Mouse (Mus musculus) heart, adult 11 months (tissue): ENCODE measurements around the gene 2610301B20Rik.

Source experiments
- DNase-seq: peaks from one replicate; pipeline ENCODE4 v3.0.0; 2022

2610301B20Rik gene

GRCm38 (mm10) chr4:10911909-10912478 is 37.7 kb downstream of the 2610301B20Rik start:
- peak; percentile 80 for DNase-seq

GRCm38 (mm10) chr4:10912611-10913301 is 38.5 kb downstream of the 2610301B20Rik start:
- DNase-seq, result peak; percentile 93

GRCm38 (mm10) chr4:10913409-10913808 is 39.1 kb downstream of the 2610301B20Rik start:
- peak; percentile 24 for DNase-seq

GRCm38 (mm10) chr4:10914766-10915165 is 40.5 kb downstream of the 2610301B20Rik start:
- DNase-seq, result peak; percentile 63

GRCm38 (mm10) chr4:10915271-10915670 is 41.0 kb downstream of the 2610301B20Rik start:
- DNase-seq, result no peak

- peak; percentile 73 for DNase-seq
These were observed 44.1 kb downstream of the 2610301B20Rik start for GRCm38 (mm10) chr4:10918402-10918801.

- peak; percentile 93 for DNase-seq
These were observed 44.8 kb downstream of the 2610301B20Rik start for GRCm38 (mm10) chr4:10919097-10919496.

GRCm38 (mm10) chr4:10919530-10919929 is 45.2 kb downstream of the 2610301B20Rik start:
- DNase-seq, result peak; percentile 55

- DNase-seq, result peak; percentile 75
These were observed 45.7 kb downstream of the 2610301B20Rik start for GRCm38 (mm10) chr4:10919987-10920386.

GRCm38 (mm10) chr4:10920622-10921021 is 46.3 kb downstream of the 2610301B20Rik start:
- peak; percentile 88 for DNase-seq

GRCm38 (mm10) chr4:10923180-10923579 is 48.9 kb downstream of the 2610301B20Rik start:
- peak; percentile 99 for DNase-seq

- DNase-seq, result no peak
These were observed 49.8 kb downstream of the 2610301B20Rik start for GRCm38 (mm10) chr4:10924140-10924539.

- no peak for DNase-seq
These were observed 50.2 kb downstream of the 2610301B20Rik start for GRCm38 (mm10) chr4:10924541-10924940.

GRCm38 (mm10) chr4:10926416-10926815 is 52.1 kb downstream of the 2610301B20Rik start:
- DNase-seq, result no peak

GRCm38 (mm10) chr4:10928158-10928557 is 53.9 kb downstream of the 2610301B20Rik start:
- peak; percentile 14 for DNase-seq

- no peak for DNase-seq
These were observed 55.4 kb downstream of the 2610301B20Rik start for GRCm38 (mm10) chr4:10929726-10930125.

- DNase-seq, result no peak
These were observed 56.7 kb downstream of the 2610301B20Rik start for GRCm38 (mm10) chr4:10931040-10931439.

GRCm38 (mm10) chr4:10932091-10932745 is 57.9 kb downstream of the 2610301B20Rik start:
- DNase-seq, result no peak

GRCm38 (mm10) chr4:10932782-10933181 is 58.5 kb downstream of the 2610301B20Rik start:
- no peak for DNase-seq

GRCm38 (mm10) chr4:10936766-10937165 is 62.5 kb downstream of the 2610301B20Rik start:
- no peak for DNase-seq
